Mouse (Mus musculus): ENCODE measurements at regions not wholly inside any gene's neighbourhood (a gene's known extent, or its start where the extent isn't known, plus 50 kb on each side); places are given as distances from the start of the nearest gene placed in this dataset.

GRCm38 (mm10) chr12:106688156-106688740 is 678.2 kb downstream of the Vrk1 start:
- H3K9ac ChIP-seq (ENCODE audit: control insufficient read depth, low read depth, low read length, poor library complexity, severe bottlenecking), result no peak overlapping the region
- no peak for DNase-seq (ENCODE audit: low read depth, low spot score)
- no peaks in the 10 kb centered on the region for H3K36me3 ChIP-seq (ENCODE audit: control insufficient read depth in 1 of 2, insufficient read depth in 2 of 2, low read length in 2 of 2)
- H3K79me2 ChIP-seq (ENCODE audit: control insufficient read depth, insufficient read depth, low read length, poor library complexity), result no peaks in the 10 kb centered on the region
- no peaks in the 10 kb centered on the region for H3K27me3 ChIP-seq (ENCODE audit: control insufficient read depth in 1 of 2, insufficient read depth in 2 of 2, low read length in 2 of 2)
- no peak overlapping the region for H3K4me3 ChIP-seq (ENCODE audit: control insufficient read depth in 1 of 2, insufficient read depth in 1 of 2, low read depth in 2 of 2, low read length in 2 of 2)
- no peaks in the 10 kb centered on the region for H3K4me1 ChIP-seq (ENCODE audit: control insufficient read depth in 1 of 2, insufficient read depth in 2 of 2, low read length in 2 of 2)
- no peaks in the 10 kb centered on the region for H3K9me3 ChIP-seq (replicated peaks; ENCODE audit: insufficient read depth, low read length)
- TF ChIP-seq KAT2A (conservative IDR thresholded peaks at IDR 0.05; ENCODE audit: low read depth, low read length) (no peak), BHLHE40 (IDR thresholded peaks at IDR 0.05; ENCODE audit: borderline replicate concordance, low read depth, low read length) (no peak), TBP (IDR thresholded peaks at IDR 0.05; ENCODE audit: low read depth, low read length) (no peak), CHD1 (IDR thresholded peaks at IDR 0.05; ENCODE audit: low read depth, low read length) (no peak), ZC3H11A (IDR thresholded peaks at IDR 0.05; ENCODE audit: low read depth, low read length) (no peak), NRF1 (IDR thresholded peaks at IDR 0.05; ENCODE audit: insufficient read depth, low read depth, low read length, poor library complexity, severe bottlenecking) (no peak), MYC (IDR thresholded peaks at IDR 0.05; ENCODE audit: low read depth, low read length) (no peak), ETS1 (IDR thresholded peaks at IDR 0.05; ENCODE audit: low read depth, low read length) (no peak), MYB (IDR thresholded peaks at IDR 0.05; ENCODE audit: low read depth, low read length) (no peak), TCF12 (IDR thresholded peaks at IDR 0.05; ENCODE audit: low read depth, low read length) (no peak)
- H3K27ac ChIP-seq (ENCODE audit: control insufficient read depth, low read depth, low read length), result no peak overlapping the region

GRCm38 (mm10) chr12:106702958-106703357 is 692.9 kb downstream of the Vrk1 start:
- H3K4me1 ChIP-seq (ENCODE audit: control insufficient read depth in 1 of 2, insufficient read depth in 2 of 2, low read length in 2 of 2), result no peaks in the 10 kb centered on the region
- no peak for TF ChIP-seq GATA1 (IDR thresholded peaks at IDR 0.05; ENCODE audit: low read depth, low read length)
- TF ChIP-seq E2F4 (IDR thresholded peaks at IDR 0.05; ENCODE audit: borderline replicate concordance, low read depth, low read length), result no peak
- no peak for TF ChIP-seq ZMIZ1 (IDR thresholded peaks at IDR 0.05; ENCODE audit: low read depth, low read length)
- no peak for TF ChIP-seq SIN3A (IDR thresholded peaks at IDR 0.05; ENCODE audit: low read length)
- TF ChIP-seq MYC (IDR thresholded peaks at IDR 0.05; ENCODE audit: low read depth, low read length), result no peak
- no peak for TF ChIP-seq ELF1 (IDR thresholded peaks at IDR 0.05; ENCODE audit: low read depth, low read length)
- no peak for TF ChIP-seq HCFC1 (IDR thresholded peaks at IDR 0.05; ENCODE audit: low read depth, low read length)
- TF ChIP-seq JUND (IDR thresholded peaks at IDR 0.05; ENCODE audit: low read depth, low read length), result no peak
- no peak for TF ChIP-seq NRF1 (IDR thresholded peaks at IDR 0.05; ENCODE audit: insufficient read depth, low read depth, low read length, poor library complexity, severe bottlenecking)
- TF ChIP-seq MXI1 (IDR thresholded peaks at IDR 0.05; ENCODE audit: low read depth, low read length), result no peak
- TF ChIP-seq UBTF (IDR thresholded peaks at IDR 0.05; ENCODE audit: borderline replicate concordance, insufficient read depth, low read depth, low read length), result no peak
- TF ChIP-seq CTCF (IDR thresholded peaks at IDR 0.05 in 2 of 3, conservative IDR thresholded peaks at IDR 0.05 in 1 of 3; ENCODE audit: control insufficient read depth in 1 of 3, insufficient read depth in 1 of 3, low read depth in 2 of 3, low read length in 3 of 3, poor library complexity in 1 of 3, severe bottlenecking in 1 of 3), result no peak
- TF ChIP-seq CHD1 (IDR thresholded peaks at IDR 0.05; ENCODE audit: low read depth, low read length), result no peak
- TF ChIP-seq SMC3 (IDR thresholded peaks at IDR 0.05; ENCODE audit: low read depth, low read length), result no peak
- no peak for TF ChIP-seq GABPA (IDR thresholded peaks at IDR 0.05; ENCODE audit: low read depth, low read length)
- TF ChIP-seq BHLHE40 (IDR thresholded peaks at IDR 0.05; ENCODE audit: borderline replicate concordance, low read depth, low read length), result no peak
- TF ChIP-seq MAX (IDR thresholded peaks at IDR 0.05; ENCODE audit: low read length), result no peak
- TF ChIP-seq MAZ (IDR thresholded peaks at IDR 0.05; ENCODE audit: low read depth, low read length), result no peak
- TF ChIP-seq TBP (IDR thresholded peaks at IDR 0.05; ENCODE audit: low read depth, low read length), result no peak
- no peak for TF ChIP-seq POLR2A (IDR thresholded peaks at IDR 0.05; ENCODE audit: control insufficient read depth in 1 of 2, insufficient read depth in 1 of 2, low read depth in 1 of 2, low read length in 2 of 2, poor library complexity in 1 of 2)
- no peak overlapping the region for H3K4me3 ChIP-seq (ENCODE audit: control insufficient read depth in 1 of 2, insufficient read depth in 1 of 2, low read depth in 2 of 2, low read length in 2 of 2)
- H3K36me3 ChIP-seq (ENCODE audit: control insufficient read depth in 1 of 2, insufficient read depth in 2 of 2, low read length in 2 of 2), result no peaks in the 10 kb centered on the region
- no peaks in the 10 kb centered on the region for H3K27me3 ChIP-seq (ENCODE audit: control insufficient read depth in 1 of 2, insufficient read depth in 2 of 2, low read length in 2 of 2)
- no peak for DNase-seq (ENCODE audit: low read depth, low spot score)
- no peak overlapping the region for H3K27ac ChIP-seq (ENCODE audit: control insufficient read depth, low read depth, low read length)
- no peak overlapping the region for H3K9ac ChIP-seq (ENCODE audit: control insufficient read depth, low read depth, low read length, poor library complexity, severe bottlenecking)
- H3K79me2 ChIP-seq (ENCODE audit: control insufficient read depth, insufficient read depth, low read length, poor library complexity), result no peaks in the 10 kb centered on the region
- no peaks in the 10 kb centered on the region for H3K9me3 ChIP-seq (replicated peaks; ENCODE audit: insufficient read depth, low read length)
